Mouse (Mus musculus) adrenal gland (tissue): ENCODE data around the gene Timm8a1.
"Not testable (repeated sequence)": the region's sequence is repeated elsewhere in the genome, so short reads cannot be mapped to it uniquely, and the experiment has no call there.

Experiments
- intact Hi-C: fragments of 180-260 bp; cut with DNase I; formaldehyde crosslinking; loops from one replicate; pipeline ENCODE4 v1.15.1; 2025
- long read RNA-seq, 2 experiments: library from polyadenylated mRNA; unstranded; transcript quantifications; one replicate each; pipeline ENCODE4 v2.0.0; 2020; ENCODE audit warnings: borderline replicate concordance in 1 of 2; ENCODE audit not compliant: insufficient replicate concordance in 1 of 2

Timm8a1 gene
- long read RNA-seq, experiment 1, transcript Timm8a1-201 (2 exons, 1,421 nt), result major isoform, 46 of 46 reads
- long read RNA-seq, experiment 1, partial matches to known transcripts, result 0 of 46 reads
- long read RNA-seq, experiment 1, other reads (novel, unspliced or antisense), result 0 of 46 reads
- long read RNA-seq, experiment 2, transcript Timm8a1-201 (2 exons, 1,421 nt), result major isoform, 67 of 69 reads
- long read RNA-seq, experiment 2, partial matches to known transcripts, result 0 of 69 reads
- long read RNA-seq, experiment 2, other reads (novel, unspliced or antisense), result 2 of 69 reads

DNA sequence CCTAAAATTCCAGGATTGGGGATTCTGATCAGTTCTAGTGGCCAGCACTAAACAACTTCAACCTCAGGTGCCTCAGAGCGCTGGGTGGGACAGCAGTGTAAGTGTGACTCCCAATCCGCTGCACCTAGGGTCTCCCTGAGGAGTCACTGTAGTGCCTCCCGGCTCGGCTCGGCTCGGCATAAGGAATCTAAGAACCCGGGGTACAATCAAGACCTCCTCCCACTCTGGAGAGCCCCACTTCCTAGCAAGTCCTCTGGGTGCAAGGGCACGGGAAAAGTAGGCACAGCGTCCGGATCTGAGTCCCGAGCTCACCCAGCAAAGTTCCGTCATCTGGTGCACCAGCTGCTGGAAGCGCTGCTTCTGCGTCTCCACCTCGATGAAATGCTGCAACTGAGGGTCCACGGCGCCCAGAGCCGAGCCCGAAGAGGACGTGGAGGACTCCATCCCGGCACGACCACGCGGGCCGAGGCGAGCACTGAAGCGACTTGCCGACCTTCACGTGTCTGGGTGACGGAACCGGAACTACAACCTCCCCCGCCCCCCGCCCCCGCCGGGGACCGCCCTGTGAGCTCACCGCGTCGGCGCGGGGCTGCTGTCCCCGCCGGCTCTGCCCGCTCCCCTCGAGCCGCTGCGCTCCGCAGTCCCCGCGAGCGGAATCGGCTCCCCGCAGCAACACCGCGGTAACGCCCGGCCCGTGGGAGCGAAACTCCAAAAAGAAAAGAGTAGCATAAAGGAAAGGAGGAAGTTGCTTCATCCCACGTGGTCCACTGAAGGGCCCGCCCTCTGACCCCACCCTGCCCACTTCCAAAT, at the start of gene Timm8a1:
Gene Timm8a1, minus strand, starts transcription at position 721 of the 810 bp plus-strand sequence.
- intact Hi-C loops, result no loop called here

DNA sequence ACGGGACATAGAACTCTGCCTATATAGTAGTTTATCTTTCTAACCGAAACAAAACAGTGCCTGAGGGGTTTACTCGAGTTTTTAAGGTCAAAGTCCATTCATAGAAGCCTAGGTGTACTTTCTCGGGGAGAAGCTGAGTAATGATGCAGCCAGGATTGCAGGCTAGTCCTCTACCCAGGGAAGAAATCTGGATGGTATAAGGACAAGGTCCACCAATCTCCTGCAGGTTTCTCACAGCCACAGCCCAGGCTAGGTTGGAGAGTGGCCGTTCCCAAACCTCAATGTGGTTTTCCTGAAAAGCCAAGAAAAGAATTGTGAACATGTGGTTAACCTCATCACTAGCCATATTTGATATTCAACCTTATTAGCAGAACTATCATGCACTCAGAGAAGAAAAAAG, 48.2 kb upstream of the Timm8a1 start:
- intact Hi-C loops, result no loop called here

DNA sequence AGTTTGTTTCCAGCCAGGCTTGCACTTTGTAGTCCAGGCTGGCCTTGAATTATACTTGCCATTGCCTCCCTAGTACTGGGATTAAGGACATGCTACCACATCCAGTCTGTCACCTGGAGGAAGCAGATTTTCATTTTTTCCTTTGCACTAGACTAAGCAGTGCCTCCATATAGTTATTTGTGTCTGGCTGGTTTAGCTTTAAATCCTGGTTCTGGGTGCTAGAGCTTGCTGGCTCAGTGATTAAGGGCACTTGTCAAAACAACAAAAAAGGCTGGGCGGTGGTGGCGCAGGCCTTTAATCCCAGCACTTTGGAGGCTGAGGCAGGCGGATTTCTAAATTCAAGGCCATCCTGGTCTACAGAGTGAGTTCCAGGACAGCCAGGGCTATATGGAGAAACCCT, 47.3 kb upstream of the Timm8a1 start:
- intact Hi-C loops, result no loop called here

DNA sequence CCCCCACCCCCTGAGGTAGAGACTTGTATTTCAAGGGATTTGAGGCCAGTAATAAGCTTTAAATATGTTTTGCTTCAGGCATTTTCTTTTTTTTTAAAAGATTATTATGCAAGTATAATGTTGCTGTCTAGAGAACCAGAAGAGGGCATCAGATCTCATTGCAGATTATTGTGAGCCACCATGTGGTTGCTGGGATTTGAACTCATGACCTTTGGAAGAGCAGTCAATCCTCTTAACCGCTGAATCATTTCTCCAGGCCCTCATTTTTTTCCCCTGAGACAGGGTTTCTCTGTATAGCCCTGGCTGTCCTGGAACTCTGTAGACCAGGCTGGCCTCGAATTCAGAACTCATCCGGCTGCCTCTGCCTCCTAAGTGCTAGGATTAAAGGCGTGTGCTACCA, 46.6 kb upstream of the Timm8a1 start:
- intact Hi-C loops, result no loop called here

DNA sequence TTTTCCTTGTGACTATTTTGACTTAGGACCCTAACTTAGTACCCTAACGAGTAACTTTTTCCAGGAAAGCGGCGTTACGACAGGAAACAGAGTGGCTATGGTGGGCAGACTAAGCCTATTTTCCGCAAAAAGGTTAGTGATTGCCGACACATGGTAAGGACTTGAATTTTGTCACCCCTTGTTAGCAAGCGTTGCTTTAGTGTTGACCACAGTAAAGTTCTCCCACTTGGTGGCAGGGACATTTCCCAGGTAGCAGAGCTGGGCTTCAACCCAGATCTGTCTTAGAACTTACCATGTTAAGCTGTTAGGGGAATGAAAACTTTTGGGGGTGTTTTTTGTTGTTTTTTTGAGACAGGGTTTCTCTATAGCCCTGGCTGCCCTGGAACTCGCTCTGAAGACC, 44.8 kb upstream of the Timm8a1 start:
- intact Hi-C loops, result no loop called here

DNA sequence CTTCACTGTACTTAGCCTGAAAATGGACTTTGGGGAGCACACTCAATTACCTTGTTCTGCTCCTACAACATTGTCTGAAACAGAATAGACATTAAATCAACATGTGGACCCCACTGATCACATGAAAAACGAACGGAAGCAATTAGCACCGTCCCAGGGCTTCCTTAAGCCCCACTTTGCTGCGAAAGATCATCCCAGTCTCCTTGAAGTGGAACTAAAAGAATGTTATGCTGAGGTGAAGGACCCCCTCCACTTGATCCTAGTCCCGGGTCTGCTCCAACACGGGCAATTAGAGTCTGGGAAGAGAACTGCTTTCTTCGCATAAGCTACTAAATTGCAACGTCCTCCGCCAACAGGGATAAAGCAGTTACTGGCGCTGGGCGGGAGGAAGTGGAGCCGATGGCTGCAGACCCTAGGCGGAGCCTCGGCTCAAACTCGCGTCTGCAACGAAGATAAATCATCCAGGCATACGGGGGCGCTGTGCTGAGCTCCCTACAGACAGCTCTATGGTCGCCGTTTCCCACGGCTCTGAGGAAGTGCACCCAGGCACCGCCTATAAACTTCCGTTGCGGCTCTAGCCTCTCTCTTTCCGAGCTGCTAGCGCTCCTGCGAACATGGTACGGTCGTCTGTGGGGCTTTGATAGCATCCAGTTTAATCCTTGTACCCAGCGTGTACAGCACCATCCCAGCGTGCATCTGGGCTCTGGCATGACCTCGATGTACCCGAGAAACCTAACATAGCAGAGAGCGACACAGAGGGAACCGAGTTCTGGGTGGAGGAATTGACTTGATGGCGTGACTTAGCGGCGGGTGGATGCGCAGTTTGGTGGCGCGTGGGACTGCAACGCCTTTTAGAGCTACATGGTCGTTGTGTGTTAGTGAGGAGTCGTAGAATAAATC, 43.7 kb upstream of the Timm8a1 start, which contains the start of gene Rpl36a:
Gene Rpl36a, plus strand, starts transcription at position 552 of the 900 bp plus-strand sequence.
- intact Hi-C loops, result no loop called here

DNA sequence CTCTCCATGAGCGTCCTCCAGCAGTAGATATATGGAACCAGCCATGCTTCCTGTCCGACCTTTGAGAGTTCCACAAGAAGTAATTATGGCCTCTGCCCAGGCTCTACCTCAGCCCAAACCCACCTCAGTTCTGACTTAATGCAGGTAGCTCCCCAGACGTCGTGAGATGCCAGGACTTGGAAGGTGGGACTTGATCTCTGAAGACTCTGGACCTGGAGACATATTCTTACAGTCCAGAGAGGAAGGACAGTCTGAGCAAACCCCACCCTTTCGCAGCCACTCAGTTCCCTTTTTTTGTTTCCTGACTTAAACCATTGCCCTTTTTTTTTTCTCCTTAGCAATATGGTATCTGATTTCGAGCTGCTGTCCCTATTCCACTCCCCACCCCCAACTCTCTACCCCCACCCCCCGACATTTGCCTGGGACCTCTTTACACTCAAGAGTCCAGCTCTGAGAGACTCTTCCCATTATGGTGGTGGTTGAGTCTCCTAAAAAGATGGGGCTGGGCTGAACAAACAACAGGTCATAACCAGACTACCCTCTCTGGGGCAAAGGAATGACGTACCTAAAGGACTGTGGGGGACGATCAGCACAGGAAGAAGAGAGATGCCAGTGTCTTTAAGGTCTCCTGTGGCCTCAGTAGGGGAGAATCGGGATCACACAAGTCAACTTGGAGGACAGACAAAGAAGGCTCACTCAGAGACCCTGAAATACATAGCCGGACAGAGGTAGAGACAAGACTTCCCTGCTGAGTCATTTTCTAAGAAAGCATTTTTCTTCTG, 41.4 kb upstream of the Timm8a1 start, which contains the start of gene Btk:
Gene Btk, minus strand, starts transcription at position 683 of the 782 bp plus-strand sequence.
- intact Hi-C loops, result no loop called here

DNA sequence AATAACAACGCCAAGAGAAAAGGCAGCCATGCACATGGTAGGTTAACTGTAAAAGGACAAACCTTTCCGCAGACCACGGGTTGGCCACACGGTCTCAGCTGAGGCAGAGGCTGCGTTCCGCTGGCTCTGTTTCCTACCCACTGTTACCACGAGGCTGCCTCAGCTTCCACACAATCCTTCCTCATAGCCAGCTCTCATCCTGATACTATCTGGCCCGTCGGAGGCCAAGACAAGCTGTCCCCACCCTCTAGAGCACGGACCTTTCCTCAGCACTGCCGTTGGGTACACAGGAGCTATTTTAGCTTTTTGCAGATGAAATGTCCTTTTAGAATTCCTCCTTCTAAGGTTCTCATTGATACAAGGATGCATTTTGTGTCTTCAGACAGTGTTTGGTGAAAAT, 40.6 kb upstream of the Timm8a1 start:
- intact Hi-C loops, result no loop called here

DNA sequence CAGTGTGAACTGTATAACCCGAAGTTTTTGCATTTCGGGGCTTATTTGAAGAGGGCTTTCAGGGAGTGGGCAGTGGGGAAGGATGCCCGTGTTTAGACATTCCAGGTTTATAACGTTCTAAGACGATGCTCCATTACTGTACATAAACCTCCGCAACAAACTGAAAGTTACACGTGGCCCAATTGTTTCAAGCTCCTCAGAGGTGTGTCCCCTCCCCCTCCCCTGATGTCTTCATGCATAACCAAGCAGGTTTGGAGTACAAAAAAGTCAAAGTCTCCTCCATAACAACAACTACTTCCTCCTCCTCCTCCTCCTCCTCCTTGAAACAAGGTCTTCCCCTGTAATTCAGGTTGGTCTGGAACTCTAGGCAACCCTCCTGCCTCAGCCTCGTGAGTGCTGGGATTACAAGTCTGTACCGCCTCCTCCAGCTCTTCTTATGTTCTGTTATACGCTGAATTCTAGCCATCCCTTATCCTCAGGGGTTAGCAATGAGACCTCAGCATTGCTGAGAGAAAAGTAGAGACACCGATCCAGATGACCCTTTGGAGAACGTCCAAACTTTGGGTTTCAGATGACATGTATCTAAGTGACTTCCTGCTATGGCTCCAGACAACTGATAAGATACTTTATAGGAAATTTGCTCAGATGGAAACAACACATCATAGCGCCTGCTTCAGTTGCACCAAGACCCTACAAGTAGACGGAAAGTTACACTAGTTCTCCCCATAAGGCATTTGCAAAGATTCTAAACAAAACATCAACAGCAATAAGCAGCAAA, 39.1 kb upstream of the Timm8a1 start:
- intact Hi-C loops, result no loop called here

DNA sequence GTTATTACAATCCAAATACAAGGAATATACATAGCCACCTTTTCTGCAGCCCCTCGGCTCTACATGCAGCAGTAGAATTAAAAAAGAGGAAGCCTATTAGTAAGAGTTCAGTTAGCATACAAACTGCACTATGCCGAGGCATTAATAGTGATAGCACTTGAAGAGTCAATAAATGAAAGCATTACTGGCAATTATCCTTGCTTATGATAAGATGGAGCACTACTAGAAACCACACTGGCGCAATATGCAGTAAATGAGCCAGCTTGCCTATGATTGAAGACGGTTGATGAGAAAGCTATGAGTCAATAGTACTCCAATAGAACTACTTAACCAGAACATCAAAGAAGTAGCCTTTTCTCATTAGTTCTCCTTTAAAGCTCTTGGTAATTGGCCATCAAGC, 36.2 kb upstream of the Timm8a1 start:
- intact Hi-C loops, result no loop called here

DNA sequence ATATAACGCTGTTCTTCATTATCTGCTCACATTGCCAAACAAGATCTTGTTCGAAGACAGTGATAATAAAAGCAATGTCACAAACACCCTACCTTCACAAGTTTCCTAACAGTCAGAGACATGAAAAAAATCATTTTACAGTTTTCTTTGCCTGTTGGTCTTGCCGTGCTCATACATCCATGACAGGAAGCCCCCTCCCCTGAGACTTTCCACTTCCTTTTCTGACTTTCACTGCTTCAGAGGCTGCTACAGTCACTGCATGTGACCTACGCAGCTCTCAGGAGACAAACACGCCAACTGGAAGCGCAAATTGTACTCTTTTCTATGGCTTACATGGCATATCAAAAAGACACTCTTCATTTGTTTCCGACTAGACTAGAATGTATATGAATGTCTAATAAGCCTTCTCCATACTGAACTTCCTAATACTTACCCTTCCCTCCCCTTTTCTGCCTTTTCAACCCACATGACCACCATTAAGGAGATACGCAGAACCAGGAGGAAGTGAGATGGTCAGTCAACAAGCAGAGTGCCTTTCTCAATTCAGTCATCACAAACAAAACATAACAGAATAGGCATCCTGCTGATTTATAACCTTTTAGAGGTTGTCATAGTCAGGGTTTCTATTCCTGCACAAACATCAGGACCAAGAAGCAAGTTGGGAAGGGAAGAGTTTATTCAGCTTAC, 25.0 kb upstream of the Timm8a1 start:
- intact Hi-C loops, result no loop called here

DNA sequence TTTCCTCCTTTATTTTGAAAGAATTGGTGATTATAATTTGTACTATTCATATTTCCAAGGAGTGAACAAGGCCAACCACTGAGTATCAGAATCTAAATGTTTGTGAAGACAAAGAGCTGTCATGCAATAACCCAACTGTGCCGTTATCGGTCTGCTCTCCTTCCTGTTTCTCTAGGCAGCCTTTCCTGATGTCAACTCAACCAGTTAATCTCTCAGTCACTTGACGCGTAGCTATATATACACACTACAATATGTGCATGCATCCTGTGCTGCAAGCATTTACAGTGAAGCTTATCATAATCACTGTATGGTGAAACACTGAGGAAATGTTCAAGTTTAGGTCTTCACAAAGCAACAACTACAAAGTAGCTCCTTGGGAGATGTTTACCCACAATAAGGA, 22.7 kb upstream of the Timm8a1 start:
- intact Hi-C loops, result no loop called here

DNA sequence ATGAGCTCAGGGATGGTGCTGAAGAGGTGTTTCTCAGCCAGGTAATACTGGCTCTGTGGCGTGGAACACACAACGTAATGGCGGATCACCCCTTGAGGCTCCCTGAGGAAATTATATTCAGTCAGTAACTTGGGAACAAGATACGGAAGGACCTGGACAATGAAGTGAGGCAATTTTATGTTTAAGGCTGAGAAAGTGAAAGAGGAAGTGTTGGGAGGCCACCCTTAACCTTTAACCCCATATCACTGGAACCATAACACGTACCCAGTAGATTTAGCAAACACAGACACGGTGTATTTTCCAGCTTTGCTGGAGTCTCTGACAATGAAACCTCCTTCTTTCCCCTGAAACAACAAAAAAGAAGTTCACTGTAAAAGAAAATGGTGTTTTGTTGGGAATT, 12.8 kb upstream of the Timm8a1 start:
- intact Hi-C loops, result no loop called here

DNA sequence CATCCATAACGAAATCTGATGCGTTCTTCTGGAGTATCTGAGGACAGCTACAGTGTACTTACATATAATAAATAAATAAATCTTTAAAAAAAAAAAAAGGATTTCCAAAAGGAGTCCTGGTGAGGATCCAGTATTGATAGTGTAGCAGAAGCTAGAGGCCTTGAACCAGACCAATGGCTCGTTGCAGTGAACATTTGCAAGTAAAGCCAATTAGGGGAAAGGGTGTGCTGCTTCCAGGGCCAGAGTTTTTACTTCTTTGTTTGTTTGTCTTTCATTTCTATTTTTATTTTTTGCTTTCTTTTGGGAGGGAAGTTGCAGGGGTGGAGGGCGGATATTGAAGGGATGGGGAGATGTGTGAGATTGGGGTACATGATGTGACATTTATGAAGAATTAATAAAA, 11.7 kb upstream of the Timm8a1 start:
- intact Hi-C loops, result no loop called here

DNA sequence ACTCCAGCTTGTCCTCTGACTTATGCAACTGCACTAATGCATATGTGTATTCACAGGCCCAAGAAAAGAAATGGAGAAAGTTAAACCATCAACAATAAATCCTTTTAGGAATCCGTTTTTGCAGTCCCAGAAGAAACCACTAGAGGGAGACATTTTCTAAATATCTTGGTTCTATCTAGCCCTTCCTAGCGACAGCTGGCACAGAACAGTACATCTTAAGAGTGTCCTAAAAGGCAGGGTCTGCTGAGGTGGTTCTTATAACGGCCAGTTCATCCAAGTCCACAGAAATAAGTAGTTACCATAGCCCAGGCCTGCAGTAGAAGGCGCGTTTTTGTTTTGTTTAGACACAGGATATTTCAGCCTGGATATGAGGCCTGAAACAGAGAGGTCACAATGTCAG, 9.2 kb upstream of the Timm8a1 start:
- intact Hi-C loops, result no loop called here

DNA sequence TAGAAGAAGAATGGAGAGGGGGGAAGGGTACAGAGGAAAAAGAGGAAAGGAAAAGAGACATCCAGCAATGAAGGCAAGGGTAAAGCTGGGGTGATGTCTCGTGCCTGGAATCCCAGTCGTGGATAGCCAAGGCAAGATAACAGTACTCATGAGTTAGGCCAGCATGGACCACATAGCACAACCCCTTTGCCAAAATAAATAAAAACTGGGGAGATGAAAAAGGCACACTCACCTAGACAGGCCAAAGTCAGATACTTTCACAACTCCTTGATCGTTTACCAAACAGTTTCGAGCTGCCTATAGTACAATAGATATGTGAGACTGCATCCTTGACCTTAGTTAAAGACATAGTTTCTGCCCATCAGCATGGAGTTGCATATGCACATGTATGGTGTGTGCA, 5.7 kb upstream of the Timm8a1 start:
- intact Hi-C loops, result no loop called here

DNA sequence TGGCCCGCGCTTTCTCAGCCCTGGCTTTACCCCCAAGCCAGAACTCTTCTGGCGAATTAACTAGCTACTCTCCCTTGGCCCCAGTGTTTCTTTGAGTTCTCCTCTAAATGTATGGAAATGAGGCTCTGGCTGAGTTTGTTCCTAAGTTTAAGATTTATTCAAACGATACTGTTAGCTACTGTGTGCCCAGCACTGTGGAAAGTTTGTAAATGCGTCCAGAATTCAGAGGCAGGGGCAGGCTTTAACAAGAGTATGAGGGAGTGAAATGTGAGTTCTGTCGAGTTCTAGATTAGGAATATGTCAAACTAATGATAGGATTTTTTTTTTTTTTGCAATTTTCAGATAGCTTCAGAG, 267 bp upstream of the Timm8a1 start:
- intact Hi-C loops, result no loop called here

DNA sequence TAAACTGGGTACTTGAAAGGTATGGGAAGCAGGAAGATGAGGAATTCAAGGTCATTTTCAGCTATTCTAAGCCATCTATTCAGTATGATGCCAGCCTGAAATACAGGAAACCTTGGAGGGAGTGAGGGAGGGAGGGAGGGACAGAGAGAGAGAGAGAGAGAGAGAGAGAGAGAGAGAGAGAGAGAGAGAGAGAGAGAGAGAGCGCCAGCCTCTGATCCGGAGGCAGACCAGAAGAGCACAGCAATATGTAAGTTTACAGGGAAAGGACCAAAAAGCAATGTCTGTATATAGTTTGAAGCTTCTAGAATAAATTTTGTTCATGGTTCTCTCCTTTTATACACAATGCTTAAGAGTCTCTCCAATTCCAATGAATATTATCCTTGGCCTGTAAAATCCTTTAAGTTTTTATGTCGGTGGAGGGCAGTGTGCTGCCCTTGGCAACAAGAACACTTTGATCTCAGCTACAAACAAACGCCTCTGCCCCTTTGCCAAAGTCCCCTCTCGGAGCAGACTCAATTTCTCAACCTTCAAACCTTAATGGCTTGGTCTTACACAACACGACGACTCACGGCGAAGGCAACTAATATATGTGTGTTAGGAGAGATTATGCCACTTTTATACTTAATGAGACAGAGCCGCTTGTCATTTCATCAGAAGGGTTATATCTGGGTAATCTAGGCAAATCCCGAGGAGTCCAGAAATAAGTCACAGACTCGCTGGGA, 1.1 kb downstream of the Timm8a1 start:
- intact Hi-C loops, result no loop called here

DNA sequence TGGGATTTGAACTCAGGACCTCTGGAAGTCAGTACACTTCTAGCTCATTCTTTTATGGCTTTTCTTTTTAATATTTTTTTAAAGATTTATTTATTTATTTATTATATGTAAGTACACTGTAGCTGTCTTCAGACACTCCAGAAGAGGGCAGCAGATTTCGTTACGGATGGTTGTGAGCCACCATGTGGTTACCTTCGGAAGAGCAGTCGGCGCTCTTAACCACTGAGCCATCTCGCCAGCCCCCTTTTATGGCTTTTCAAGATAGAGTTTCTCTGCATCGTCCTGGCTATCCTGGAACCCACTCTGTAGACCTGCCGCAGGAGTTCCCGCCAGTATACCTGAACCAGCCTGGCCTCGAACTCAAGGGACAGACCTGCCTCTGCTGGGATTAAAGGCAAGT, 1.9 kb downstream of the Timm8a1 start:
- intact Hi-C loops, result not testable (repeated sequence)
